Comparison of ENCODE assay signal across 22 mouse cellular contexts in the genomic region with DNA sequence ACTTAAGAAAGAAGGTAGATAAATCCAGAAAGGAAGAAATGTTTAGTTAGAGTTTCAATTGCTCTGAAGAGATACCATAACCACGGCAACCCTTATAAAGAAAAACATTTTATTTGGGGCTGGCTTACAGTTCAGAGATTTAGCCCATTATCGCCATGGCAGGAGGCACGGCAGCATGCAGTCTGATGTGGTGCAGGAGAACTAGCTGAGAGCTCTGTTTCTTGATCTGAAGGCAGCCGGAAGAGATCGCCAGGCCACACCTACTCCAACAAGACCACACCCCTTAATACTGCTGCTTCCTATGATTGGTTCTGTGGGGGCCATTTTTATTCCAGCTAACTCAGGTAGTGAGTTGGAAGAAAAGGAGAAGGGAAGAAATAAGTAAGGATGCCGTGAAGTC. TPM values are rescaled to one million over a fixed set of nuclear protein-coding genes. Genes with fewer than 3 reads are reported as not detected.
DNase-seq lines count a peak whose midpoint lies in the region; ATAC-seq lines count a peak whose summit lies in the region.
"Had no signal": no experiment of that assay in that cellular context is flagged by ENCODE, and none has a peak within 500 bp of the region (broad histone marks: within the 10 kb centered on the region; RNA-seq: fewer than 3 reads in every experiment).

No protein-coding gene starts in this region.

- peak; percentile 64 for DNase-seq in heart, adult 11 months
- no peak for DNase-seq in heart, postnatal 36 days
- DNase-seq in limb, embryonic 11.5 days (ENCODE audit: low spot score) = peak; percentile 9
- no peak for DNase-seq in limb, embryonic 10.5 days (ENCODE audit: low spot score)
- peak; percentile 17 for DNase-seq in naive thymus-derived CD4-positive, alpha-beta T cell, adult 2 months (ENCODE audit: low read depth)
- no peak for DNase-seq in left cerebral cortex, postnatal 36 days (ENCODE audit: low spot score in 2 of 2)
- DNase-seq in hindbrain, embryonic 10.5 days (ENCODE audit: low spot score) = no peak
- DNase-seq: adrenal gland, postnatal 14 days; B cell, adult 2 months; cerebellum, adult 18-20 months; cerebellum, adult 9-11 months; cerebellum, postnatal 36 days; gastrocnemius, postnatal 10 days; heart, postnatal 4 days had no signal

- H3K27me3 ChIP-seq in limb, embryonic 11.5 days (ENCODE audit: control insufficient read depth, insufficient read depth, low read length) = no peaks in the 10 kb centered on the region; the same call in 1 of the 2 replicates
- peaks cover 22% of the 10 kb centered on the region for H3K27me3 ChIP-seq in limb, embryonic 10.5 days (ENCODE audit: low read depth, poor library complexity, severe bottlenecking)
- H3K27me3 ChIP-seq in hindbrain, embryonic 10.5 days (ENCODE audit: insufficient read depth, poor library complexity, severe bottlenecking) = peaks cover 25% of the 10 kb centered on the region

- intact Hi-C loops in heart, postnatal 36 days (cut with DNase I) = no loop called here
- intact Hi-C loops in left cerebral cortex, postnatal 36 days (cut with DNase I) = loop anchor here (10.0 kb wide), 1 partner anchor 689 kb away; a partner anchor contains a TSS

- 83% methylated on average over 6 of the region's 6 CpGs for WGBS in limb, embryonic 11.5 days
- 82% methylated on average over 6 of the region's 6 CpGs for WGBS in limb, embryonic 10.5 days
- 90% methylated on average over 6 of the region's 6 CpGs for WGBS in hindbrain, embryonic 10.5 days

- no peak overlapping the region for H3K27ac ChIP-seq in limb, embryonic 11.5 days (replicated peaks; ENCODE audit: low read depth, low read length)
- no peak overlapping the region for H3K27ac ChIP-seq in limb, embryonic 10.5 days
- H3K27ac ChIP-seq in hindbrain, embryonic 10.5 days = no peak overlapping the region
- H3K27ac ChIP-seq: embryonic facial prominence, embryonic 13.5 days; forebrain, embryonic 12.5 days; heart, embryonic 13.5 days; hindbrain, embryonic 14.5 days had no signal

- H3K9ac ChIP-seq in limb, embryonic 11.5 days (ENCODE audit: low read length) = no peak overlapping the region
- H3K9ac ChIP-seq: embryonic facial prominence, embryonic 13.5 days; forebrain, embryonic 12.5 days; heart, embryonic 13.5 days; hindbrain, embryonic 14.5 days had no signal

- no peak for ATAC-seq in limb, embryonic 11.5 days (ENCODE audit: insufficient number of reproducible peaks, low FRiP score, low TSS enrichment, low read depth)
- ATAC-seq: activated CD4-positive, CD25-positive, alpha-beta regulatory T cell, adult 4 months; CD4-positive, CD25-positive, alpha-beta regulatory T cell, adult 4 months; forebrain, embryonic 16.5 days had no signal

- no peaks in the 10 kb centered on the region for H3K9me3 ChIP-seq in limb, embryonic 11.5 days (ENCODE audit: control insufficient read depth, low read length)
- H3K9me3 ChIP-seq in limb, embryonic 10.5 days (replicated peaks) = no peaks in the 10 kb centered on the region
- no peaks in the 10 kb centered on the region for H3K9me3 ChIP-seq in hindbrain, embryonic 10.5 days
- H3K9me3 ChIP-seq: embryonic facial prominence, embryonic 13.5 days; forebrain, embryonic 12.5 days; G1E had no signal

- H3K4me1 ChIP-seq in limb, embryonic 11.5 days (ENCODE audit: control insufficient read depth, insufficient read depth, low read length) = no peaks in the 10 kb centered on the region
- H3K4me1 ChIP-seq in limb, embryonic 10.5 days = peaks cover 8% of the 10 kb centered on the region
- peaks cover 9% of the 10 kb centered on the region for H3K4me1 ChIP-seq in hindbrain, embryonic 10.5 days (replicated peaks)

- no peak overlapping the region for H3K4me2 ChIP-seq in limb, embryonic 11.5 days (ENCODE audit: low read depth, severe bottlenecking)
- H3K4me2 ChIP-seq: embryonic facial prominence, embryonic 13.5 days; forebrain, embryonic 12.5 days; heart, embryonic 13.5 days; hindbrain, embryonic 14.5 days had no signal

- H3K4me3 ChIP-seq in limb, embryonic 11.5 days (ENCODE audit: low read depth, low read length) = no peak overlapping the region
- H3K4me3 ChIP-seq in limb, embryonic 10.5 days = no peak overlapping the region
- H3K4me3 ChIP-seq in hindbrain, embryonic 10.5 days = no peak overlapping the region
- H3K4me3 ChIP-seq: embryonic facial prominence, embryonic 13.5 days; forebrain, embryonic 12.5 days; heart, embryonic 13.5 days had no signal

- H3K36me3 ChIP-seq in limb, embryonic 11.5 days (ENCODE audit: control insufficient read depth, insufficient read depth, low read length) = no peaks in the 10 kb centered on the region
- H3K36me3 ChIP-seq in limb, embryonic 10.5 days = no peaks in the 10 kb centered on the region
- no peaks in the 10 kb centered on the region for H3K36me3 ChIP-seq in hindbrain, embryonic 10.5 days
- H3K36me3 ChIP-seq: embryonic facial prominence, embryonic 13.5 days; forebrain, embryonic 12.5 days; G1E; heart, embryonic 13.5 days had no signal

RNA-seq across cellular contexts. Expression of a gene that starts 45.7 kb away (rescaled TPM):
- under 1 TPM in 1 of 2 experiments, not detected in 1; 0.06 TPM for total RNA-seq in heart, postnatal 36 days (2021)
- 0.17 TPM in 1 of 2 replicates, not detected in the other for polyA plus RNA-seq in limb, embryonic 11.5 days (2014; fragmentation: Nextera tagmentation; extraction: Ambion mirVana)
- 0.05 and 0.06 TPM in 2 replicates for polyA plus RNA-seq in limb, embryonic 10.5 days (2016; fragmentation: Nextera tagmentation; extraction: Ambion mirVana)
- total RNA-seq in left cerebral cortex, postnatal 36 days (2021) = 10 to 100 TPM; 52.0 to 52.3 TPM
- polyA plus RNA-seq in hindbrain, embryonic 10.5 days (2016; fragmentation: Nextera tagmentation; extraction: Ambion mirVana) = 0.10 and 0.42 TPM in 2 replicates
- polyA plus RNA-seq: activated CD4-positive, CD25-positive, alpha-beta regulatory T cell, adult 4 months; CD4-positive, CD25-positive, alpha-beta regulatory T cell, adult 4 months; G1E had no signal

Comparison
In these comparisons a context has a peak if more than half of its experiments do, and no peak if none do; other contexts are left out.
1. DNase-seq: peak in heart, adult 11 months (single experiment), limb, embryonic 11.5 days (single experiment) and naive thymus-derived CD4-positive, alpha-beta T cell, adult 2 months (single experiment); none in heart, postnatal 36 days (0 of 2), limb, embryonic 10.5 days (single experiment), left cerebral cortex, postnatal 36 days (0 of 2) and hindbrain, embryonic 10.5 days (single experiment).